Mouse (Mus musculus): ENCODE results near the gene Svep1.

Gene Svep1

GRCm38 (mm10) chr4:58170430-58170829, 36.2 kb downstream of the Svep1 start:
- no peak for DNase-seq (ENCODE audit: low spot score in 2 of 2)

GRCm38 (mm10) chr4:58169918-58170317, 36.7 kb downstream of the Svep1 start:
- no peak for DNase-seq (ENCODE audit: low spot score in 2 of 2)

GRCm38 (mm10) chr4:58168366-58168765, 38.3 kb downstream of the Svep1 start:
- DNase-seq (ENCODE audit: low spot score in 2 of 2) = no peak

- DNase-seq (ENCODE audit: low spot score in 2 of 2) = no peak
Measured at GRCm38 (mm10) chr4:58165711-58166110, 40.9 kb downstream of the Svep1 start.

GRCm38 (mm10) chr4:58161901-58162300, 44.8 kb downstream of the Svep1 start:
- no peak for DNase-seq (ENCODE audit: low spot score in 2 of 2)

- DNase-seq (ENCODE audit: low spot score in 2 of 2) = no peak
Measured at GRCm38 (mm10) chr4:58159564-58159963, 47.1 kb downstream of the Svep1 start.

- DNase-seq (ENCODE audit: low spot score in 2 of 2) = no peak
Measured at GRCm38 (mm10) chr4:58150301-58150700, 56.4 kb downstream of the Svep1 start.

GRCm38 (mm10) chr4:58149186-58149585, 57.5 kb downstream of the Svep1 start:
- DNase-seq (ENCODE audit: low spot score in 2 of 2) = no peak

GRCm38 (mm10) chr4:58148547-58148946, 58.1 kb downstream of the Svep1 start:
- no peak for DNase-seq (ENCODE audit: low spot score in 2 of 2)

GRCm38 (mm10) chr4:58146676-58147075, 60.0 kb downstream of the Svep1 start:
- DNase-seq (ENCODE audit: low spot score in 2 of 2) = no peak

GRCm38 (mm10) chr4:58139764-58140556, 66.7 kb downstream of the Svep1 start:
- no peak for DNase-seq (ENCODE audit: low spot score in 2 of 2)

- no peak for DNase-seq (ENCODE audit: low spot score in 2 of 2)
Measured at GRCm38 (mm10) chr4:58139241-58139640, 67.4 kb downstream of the Svep1 start.

GRCm38 (mm10) chr4:58133610-58134309, 72.9 kb downstream of the Svep1 start:
- DNase-seq (ENCODE audit: low spot score in 2 of 2) = no peak

- DNase-seq (ENCODE audit: low spot score in 2 of 2) = no peak
Measured at GRCm38 (mm10) chr4:58129844-58130243, 76.8 kb downstream of the Svep1 start.

- DNase-seq (ENCODE audit: low spot score in 2 of 2) = no peak
Measured at GRCm38 (mm10) chr4:58127024-58127423, 79.6 kb downstream of the Svep1 start.

GRCm38 (mm10) chr4:58115452-58115851, 91.2 kb downstream of the Svep1 start:
- no peak for DNase-seq (ENCODE audit: low spot score in 2 of 2)

GRCm38 (mm10) chr4:58111008-58111407, 95.7 kb downstream of the Svep1 start:
- no peak for DNase-seq (ENCODE audit: low spot score in 2 of 2)

- DNase-seq (ENCODE audit: low spot score in 2 of 2) = no peak
Measured at GRCm38 (mm10) chr4:58109793-58110192, 96.9 kb downstream of the Svep1 start.

GRCm38 (mm10) chr4:58108364-58108763, 98.3 kb downstream of the Svep1 start:
- no peak for DNase-seq (ENCODE audit: low spot score in 2 of 2)

GRCm38 (mm10) chr4:58097732-58098131, 108.9 kb downstream of the Svep1 start:
- no peak for DNase-seq (ENCODE audit: low spot score in 2 of 2)

- no peak for DNase-seq (ENCODE audit: low spot score in 2 of 2)
Measured at GRCm38 (mm10) chr4:58086738-58087137, 119.9 kb downstream of the Svep1 start.

GRCm38 (mm10) chr4:58086151-58086550, 120.5 kb downstream of the Svep1 start:
- no peak for DNase-seq (ENCODE audit: low spot score in 2 of 2)

GRCm38 (mm10) chr4:58085340-58085739, 121.3 kb downstream of the Svep1 start:
- DNase-seq (ENCODE audit: low spot score in 2 of 2) = no peak

Measured in frontal cortex, postnatal 10 days (tissue).